Mouse (Mus musculus): Measurements from ENCODE around the gene Lhfpl2. TPM values are rescaled to one million over a fixed set of nuclear protein-coding genes. Genes with fewer than 3 reads are reported as not detected.

Gene Lhfpl2
- polyA plus RNA-seq, 1 experiment: 15.5 TPM

DNA sequence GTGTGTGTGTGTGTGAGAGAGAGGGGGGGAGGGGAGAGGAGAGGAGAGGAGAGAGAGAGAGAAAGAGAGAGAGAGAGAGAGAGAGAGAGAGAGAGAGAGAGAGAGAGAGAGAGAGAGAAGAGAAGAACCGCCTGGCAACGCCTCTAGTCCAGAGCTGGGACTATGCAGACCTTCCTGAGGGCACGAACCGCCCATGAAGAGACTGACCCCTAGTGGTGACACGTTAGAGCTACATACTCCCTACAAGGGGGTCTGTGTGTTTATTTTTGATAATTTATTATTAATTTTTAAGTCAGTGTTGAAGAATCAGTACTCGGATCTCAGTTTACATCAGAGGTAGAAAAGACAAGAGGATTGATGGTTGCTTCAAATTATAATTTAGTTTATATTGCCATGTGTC, 147.6 kb downstream of the Lhfpl2 start:
- no peak overlapping the region for H3K4me3 ChIP-seq (ENCODE audit: insufficient read depth, poor library complexity, severe bottlenecking)
- no peak overlapping the region for H3ac ChIP-seq (ENCODE audit: control insufficient read depth, insufficient read length, low read depth)
- H3K36me3 ChIP-seq (ENCODE audit: control insufficient read depth, insufficient read depth): peaks cover 5% of the 10 kb centered on the region
- H3K79me3 ChIP-seq (ENCODE audit: low read depth): no peaks in the 10 kb centered on the region
- no peaks in the 10 kb centered on the region for H3K27me3 ChIP-seq (ENCODE audit: control insufficient read depth, insufficient read depth, insufficient read length)
- no peaks in the 10 kb centered on the region for H3K79me2 ChIP-seq (ENCODE audit: control insufficient read depth, insufficient read depth)
- TF ChIP-seq MAX (IDR thresholded peaks at IDR 0.05) (no peak), MYOG (IDR thresholded peaks at IDR 0.05; ENCODE audit: control insufficient read depth, extremely low read depth, insufficient read length) (no peak), USF1 (IDR thresholded peaks at IDR 0.05; ENCODE audit: low read depth) (no peak), CEBPB (IDR thresholded peaks at IDR 0.05; ENCODE audit: low read depth) (no peak), CTCF (IDR thresholded peaks at IDR 0.05; ENCODE audit: control insufficient read depth, insufficient read depth, insufficient read length) (peak; percentile 48), FOSL1 (IDR thresholded peaks at IDR 0.05; ENCODE audit: insufficient read depth, low read length, poor library complexity, severe bottlenecking) (no peak), MYOD1 (IDR thresholded peaks at IDR 0.05; ENCODE audit: control insufficient read depth, insufficient read length, low read depth) (no peak)

DNA sequence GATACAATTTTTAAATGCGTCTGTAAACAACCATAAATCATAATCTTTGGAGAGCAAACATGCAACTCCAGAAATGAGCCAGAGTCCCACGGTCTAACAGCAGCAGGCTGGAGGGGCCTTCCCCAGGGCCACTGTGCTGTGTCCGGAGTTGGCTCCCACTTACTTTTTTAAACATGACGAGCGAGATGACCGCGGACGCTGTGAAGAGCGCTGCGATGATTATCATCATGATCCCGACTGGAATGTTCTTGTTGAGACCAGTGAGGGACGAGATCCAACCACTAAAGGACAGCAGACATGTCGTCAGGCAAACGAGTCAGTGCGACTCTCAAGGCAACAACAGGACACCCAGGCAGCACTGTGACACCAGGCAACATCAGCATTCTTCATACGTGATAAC, 150.4 kb downstream of the Lhfpl2 start:
- Histone ChIP-seq H3K27me3 (ENCODE audit: control insufficient read depth, insufficient read depth, insufficient read length) (no peaks in the 10 kb centered on the region), H3K79me2 (ENCODE audit: control insufficient read depth, insufficient read depth) (no peaks in the 10 kb centered on the region), H3K79me3 (ENCODE audit: low read depth) (no peaks in the 10 kb centered on the region), H3ac (ENCODE audit: control insufficient read depth, insufficient read length, low read depth) (no peak overlapping the region), H3K4me3 (ENCODE audit: insufficient read depth, poor library complexity, severe bottlenecking) (no peak overlapping the region), H3K36me3 (ENCODE audit: control insufficient read depth, insufficient read depth) (peaks cover 5% of the 10 kb centered on the region)
- TF ChIP-seq USF1 (IDR thresholded peaks at IDR 0.05; ENCODE audit: low read depth) (no peak), MAX (IDR thresholded peaks at IDR 0.05) (no peak), CTCF (IDR thresholded peaks at IDR 0.05; ENCODE audit: control insufficient read depth, insufficient read depth, insufficient read length) (no peak), CEBPB (IDR thresholded peaks at IDR 0.05; ENCODE audit: low read depth) (no peak), FOSL1 (IDR thresholded peaks at IDR 0.05; ENCODE audit: insufficient read depth, low read length, poor library complexity, severe bottlenecking) (no peak), MYOG (IDR thresholded peaks at IDR 0.05; ENCODE audit: control insufficient read depth, extremely low read depth, insufficient read length) (no peak), MYOD1 (IDR thresholded peaks at IDR 0.05; ENCODE audit: control insufficient read depth, insufficient read length, low read depth) (no peak)

DNA sequence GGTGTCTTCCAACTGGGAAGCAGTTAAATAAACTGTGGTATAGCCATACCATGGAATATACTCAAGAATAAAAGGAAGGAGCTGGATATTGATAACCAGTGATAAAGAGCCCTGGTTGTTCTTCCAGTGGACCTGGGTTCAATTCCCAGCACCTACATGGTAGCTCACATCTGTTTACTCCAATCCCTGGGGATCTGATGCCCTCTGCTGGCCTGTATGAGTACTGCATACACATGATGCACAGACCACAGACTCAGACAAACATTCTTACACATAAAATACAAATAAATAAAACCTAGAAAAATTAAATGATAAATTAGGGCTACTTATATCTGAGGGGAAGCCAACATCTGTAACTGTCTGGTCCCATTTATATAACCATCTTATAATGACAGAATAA, 151.3 kb downstream of the Lhfpl2 start:
- Histone ChIP-seq H3K79me3 (ENCODE audit: low read depth) (no peaks in the 10 kb centered on the region), H3K36me3 (ENCODE audit: control insufficient read depth, insufficient read depth) (peaks cover 5% of the 10 kb centered on the region), H3K79me2 (ENCODE audit: control insufficient read depth, insufficient read depth) (no peaks in the 10 kb centered on the region), H3K27me3 (ENCODE audit: control insufficient read depth, insufficient read depth, insufficient read length) (no peaks in the 10 kb centered on the region), H3K4me3 (ENCODE audit: insufficient read depth, poor library complexity, severe bottlenecking) (no peak overlapping the region), H3ac (ENCODE audit: control insufficient read depth, insufficient read length, low read depth) (no peak overlapping the region)
- TF ChIP-seq USF1 (IDR thresholded peaks at IDR 0.05; ENCODE audit: low read depth) (no peak), MYOD1 (IDR thresholded peaks at IDR 0.05; ENCODE audit: control insufficient read depth, insufficient read length, low read depth) (no peak), MYOG (IDR thresholded peaks at IDR 0.05; ENCODE audit: control insufficient read depth, extremely low read depth, insufficient read length) (no peak), FOSL1 (IDR thresholded peaks at IDR 0.05; ENCODE audit: insufficient read depth, low read length, poor library complexity, severe bottlenecking) (no peak), CTCF (IDR thresholded peaks at IDR 0.05; ENCODE audit: control insufficient read depth, insufficient read depth, insufficient read length) (no peak), CEBPB (IDR thresholded peaks at IDR 0.05; ENCODE audit: low read depth) (no peak)

DNA sequence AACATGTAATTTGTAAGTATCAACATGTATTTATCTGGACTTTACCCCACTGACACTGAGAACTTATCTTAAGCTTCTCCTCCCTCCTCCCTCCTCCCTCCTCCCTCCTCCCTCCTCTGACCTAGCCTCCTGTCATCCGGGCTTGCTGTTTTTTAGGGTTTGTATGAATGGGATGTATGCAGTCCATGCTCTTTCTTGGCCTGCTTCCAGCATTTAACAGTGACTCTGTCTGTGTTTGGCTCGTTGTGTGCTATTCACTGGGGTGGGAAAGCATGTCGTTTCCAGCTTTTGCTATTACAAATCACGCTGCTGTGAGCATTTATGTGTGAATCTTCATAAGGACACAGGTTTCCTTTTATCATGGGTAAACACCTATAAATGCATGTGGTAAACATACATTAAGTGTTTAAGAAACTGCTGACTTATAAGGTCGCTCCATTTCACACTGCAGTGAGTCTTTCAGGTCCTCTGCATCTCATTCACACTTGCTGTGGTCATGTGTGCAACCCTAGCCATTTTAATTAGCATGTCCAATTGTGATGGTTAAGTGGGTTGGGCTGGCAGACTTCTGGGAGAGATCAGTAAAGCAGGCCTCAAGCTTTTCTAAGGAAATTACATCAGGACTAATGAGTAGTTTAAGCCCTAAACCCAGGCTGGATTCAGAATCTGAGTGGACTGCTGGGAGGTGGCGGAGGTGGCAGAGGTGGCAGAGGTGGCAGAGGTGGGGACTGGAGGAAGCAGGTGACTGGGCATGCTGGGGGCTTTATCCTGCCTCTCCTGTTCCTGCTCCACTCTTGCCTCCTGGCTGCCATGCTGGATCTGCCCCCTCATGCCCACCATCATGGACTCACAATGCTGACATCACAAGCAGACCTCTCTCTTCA, 153.9 kb downstream of the Lhfpl2 start:
- Histone ChIP-seq H3K79me3 (ENCODE audit: low read depth) (no peaks in the 10 kb centered on the region), H3K36me3 (ENCODE audit: control insufficient read depth, insufficient read depth) (peaks cover 5% of the 10 kb centered on the region), H3K27me3 (ENCODE audit: control insufficient read depth, insufficient read depth, insufficient read length) (no peaks in the 10 kb centered on the region), H3ac (ENCODE audit: control insufficient read depth, insufficient read length, low read depth) (no peak overlapping the region), H3K79me2 (ENCODE audit: control insufficient read depth, insufficient read depth) (no peaks in the 10 kb centered on the region), H3K4me3 (ENCODE audit: insufficient read depth, poor library complexity, severe bottlenecking) (no peak overlapping the region)
- TF ChIP-seq MYOD1 (IDR thresholded peaks at IDR 0.05; ENCODE audit: control insufficient read depth, insufficient read length, low read depth): no peak
- no peak for TF ChIP-seq CEBPB (IDR thresholded peaks at IDR 0.05; ENCODE audit: low read depth)
- TF ChIP-seq CTCF (IDR thresholded peaks at IDR 0.05; ENCODE audit: control insufficient read depth, insufficient read depth, insufficient read length): no peak
- no peak for TF ChIP-seq USF1 (IDR thresholded peaks at IDR 0.05; ENCODE audit: low read depth)
- no peak for TF ChIP-seq MYOG (IDR thresholded peaks at IDR 0.05; ENCODE audit: control insufficient read depth, extremely low read depth, insufficient read length)
- no peak for TF ChIP-seq FOSL1 (IDR thresholded peaks at IDR 0.05; ENCODE audit: insufficient read depth, low read length, poor library complexity, severe bottlenecking)
- no peak for TF ChIP-seq MAX (IDR thresholded peaks at IDR 0.05)

DNA sequence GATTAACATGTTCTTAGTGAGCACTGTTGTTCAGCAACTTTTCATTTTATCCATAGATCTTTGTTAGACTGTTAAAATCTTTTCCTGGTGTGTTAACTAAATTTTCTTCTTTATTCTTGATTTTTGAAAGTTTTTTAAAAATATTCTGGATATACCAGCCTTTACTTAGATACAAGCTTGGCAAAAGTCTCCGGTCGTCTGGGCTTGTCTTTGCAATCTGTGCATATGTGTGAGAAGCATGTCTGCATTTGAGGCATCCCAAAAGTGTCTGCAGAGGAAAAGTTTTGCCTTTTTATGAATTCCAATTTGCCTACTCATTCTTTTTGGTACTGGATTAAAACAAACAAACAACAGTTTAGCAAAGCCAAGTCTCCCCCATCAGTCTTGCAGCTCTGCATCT, 154.6 kb downstream of the Lhfpl2 start:
- H3K36me3 ChIP-seq (ENCODE audit: control insufficient read depth, insufficient read depth): no peaks in the 10 kb centered on the region
- H3K27me3 ChIP-seq (ENCODE audit: control insufficient read depth, insufficient read depth, insufficient read length): no peaks in the 10 kb centered on the region
- H3K4me3 ChIP-seq (ENCODE audit: insufficient read depth, poor library complexity, severe bottlenecking): no peak overlapping the region
- H3K79me3 ChIP-seq (ENCODE audit: low read depth): no peaks in the 10 kb centered on the region
- TF ChIP-seq MYOD1 (IDR thresholded peaks at IDR 0.05; ENCODE audit: control insufficient read depth, insufficient read length, low read depth): no peak
- TF ChIP-seq MYOG (IDR thresholded peaks at IDR 0.05; ENCODE audit: control insufficient read depth, extremely low read depth, insufficient read length): no peak
- TF ChIP-seq CEBPB (IDR thresholded peaks at IDR 0.05; ENCODE audit: low read depth): no peak
- TF ChIP-seq USF1 (IDR thresholded peaks at IDR 0.05; ENCODE audit: low read depth): no peak
- no peak for TF ChIP-seq CTCF (IDR thresholded peaks at IDR 0.05; ENCODE audit: control insufficient read depth, insufficient read depth, insufficient read length)
- TF ChIP-seq FOSL1 (IDR thresholded peaks at IDR 0.05; ENCODE audit: insufficient read depth, low read length, poor library complexity, severe bottlenecking): no peak
- TF ChIP-seq MAX (IDR thresholded peaks at IDR 0.05): no peak
- no peaks in the 10 kb centered on the region for H3K79me2 ChIP-seq (ENCODE audit: control insufficient read depth, insufficient read depth)
- no peak overlapping the region for H3ac ChIP-seq (ENCODE audit: control insufficient read depth, insufficient read length, low read depth)
